Mouse (Mus musculus) embryonic facial prominence, embryonic 10.5 days (tissue): Measurements from ENCODE around the gene Tm6sf1. TPM values are rescaled to one million over a fixed set of nuclear protein-coding genes. Genes with fewer than 3 reads are reported as not detected.

Experiments
- DNase-seq: peaks from one replicate; pipeline ENCODE4 v3.0.0-alpha.2; 2017; ENCODE audit warnings: low spot score
- H3K27ac ChIP-seq: fragments of 300-500 bp; sonication (generic); replicated peaks from 2 replicates; pipeline ENCODE4 v1.5.1; 2016; ENCODE audit warnings: mild to moderate bottlenecking
- H3K27me3 ChIP-seq: fragments of 300-500 bp; sonication (generic); replicated peaks from 2 replicates; pipeline ENCODE4 v1.6.1; 2016; ENCODE audit warnings: low read depth, mild to moderate bottlenecking; ENCODE audit not compliant: poor library complexity, severe bottlenecking
- H3K36me3 ChIP-seq: fragments of 300-500 bp; sonication (generic); replicated peaks from 2 replicates; pipeline ENCODE4 v1.6.1; 2016; ENCODE audit warnings: mild to moderate bottlenecking, moderate library complexity
- H3K4me1 ChIP-seq: fragments of 300-500 bp; sonication (generic); 2 replicates; pipeline ENCODE4 v1.6.1; 2016
- H3K4me3 ChIP-seq: fragments of 300-500 bp; sonication (generic); 2 replicates; pipeline ENCODE4 v1.5.1; 2016; ENCODE audit warnings: mild to moderate bottlenecking, moderate library complexity
- H3K9me3 ChIP-seq: fragments of 300-500 bp; sonication (generic); 2 replicates; pipeline ENCODE4 v1.6.1; 2016; ENCODE audit warnings: mild to moderate bottlenecking
- WGBS: fragments of 180-500 bp; shearing (Covaris S2); methylation state at CpG from one replicate; pipeline ENCODE4 v1.1.7; 2016; 5-methylcytosine and 5-hydroxymethylcytosine counted together
- polyA plus RNA-seq: library from polyadenylated mRNA; unstranded; fragments of >200 nt; fragmentation: Nextera tagmentation; extraction: Ambion mirVana; gene quantifications from 2 replicates; pipeline ENCODE4 v1.2.1, GENCODE M21; 2016

Tm6sf1 gene
- polyA plus RNA-seq, 1 experiment from 2014 or later: 10.7 TPM

DNA sequence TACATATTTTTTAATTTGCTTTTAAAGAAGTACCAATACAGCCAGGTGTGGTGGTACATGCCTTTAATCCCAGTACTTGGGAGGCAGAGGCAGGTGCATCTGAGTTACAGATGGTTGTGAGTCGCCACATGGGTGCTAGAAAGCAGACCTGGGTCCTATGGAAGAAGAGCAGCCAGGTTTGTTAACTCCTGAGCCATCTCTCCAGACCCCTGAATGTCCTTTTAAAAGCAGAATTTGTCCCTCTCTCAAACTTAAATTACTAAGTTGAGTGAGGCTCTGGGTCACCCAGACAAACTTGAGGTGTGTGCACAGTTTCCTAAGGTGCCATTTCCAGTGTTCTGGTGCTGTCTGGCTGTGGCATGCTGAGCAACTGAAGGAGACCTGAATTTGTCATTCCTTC is 3.1 kb upstream of the Tm6sf1 start, which contains the start of gene Gm10160:
Gene Gm10160 (minus strand): TSS at position 101 of the 400 bp plus-strand sequence.
- H3K36me3 ChIP-seq: no peaks in the 10 kb centered on the region
- H3K4me1 ChIP-seq: peaks cover 29% of the 10 kb centered on the region
- no peak within 1 kb of the TSS for H3K27ac ChIP-seq
- H3K9me3 ChIP-seq: no peaks in the 10 kb centered on the region
- DNase-seq: no peak
- WGBS: 75% methylated on average over 1 of the region's 1 CpGs
- H3K4me3 ChIP-seq: no peak within 1 kb of the TSS
- peaks cover 49% of the 10 kb centered on the region for H3K27me3 ChIP-seq

DNA sequence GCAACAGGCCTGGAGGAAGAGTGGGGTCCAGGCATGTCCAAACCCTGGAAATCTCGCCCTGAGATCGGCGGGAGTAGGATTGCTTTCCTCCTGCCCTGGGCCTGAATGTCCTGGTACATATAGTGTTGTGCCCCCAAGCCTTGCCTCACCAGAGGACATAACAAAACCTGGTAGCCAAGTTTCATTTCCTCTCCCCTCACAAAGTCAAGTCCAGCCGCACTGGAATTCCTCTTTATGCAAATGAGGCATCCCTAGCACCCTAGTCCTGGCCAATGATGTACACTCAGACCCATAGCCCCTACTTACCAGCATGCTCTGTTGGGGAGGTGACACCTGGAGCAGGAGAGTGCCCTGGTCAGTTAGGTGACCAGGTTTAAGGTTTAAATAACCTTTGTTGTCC is 2.6 kb upstream of the Tm6sf1 start:
- no peak overlapping the region for H3K4me3 ChIP-seq
- peaks cover 29% of the 10 kb centered on the region for H3K4me1 ChIP-seq
- H3K27me3 ChIP-seq: peaks cover 54% of the 10 kb centered on the region
- no peaks in the 10 kb centered on the region for H3K36me3 ChIP-seq
- no peak for DNase-seq
- H3K9me3 ChIP-seq: no peaks in the 10 kb centered on the region
- H3K27ac ChIP-seq: no peak overlapping the region
- WGBS: 70% methylated on average over 4 of the region's 4 CpGs

DNA sequence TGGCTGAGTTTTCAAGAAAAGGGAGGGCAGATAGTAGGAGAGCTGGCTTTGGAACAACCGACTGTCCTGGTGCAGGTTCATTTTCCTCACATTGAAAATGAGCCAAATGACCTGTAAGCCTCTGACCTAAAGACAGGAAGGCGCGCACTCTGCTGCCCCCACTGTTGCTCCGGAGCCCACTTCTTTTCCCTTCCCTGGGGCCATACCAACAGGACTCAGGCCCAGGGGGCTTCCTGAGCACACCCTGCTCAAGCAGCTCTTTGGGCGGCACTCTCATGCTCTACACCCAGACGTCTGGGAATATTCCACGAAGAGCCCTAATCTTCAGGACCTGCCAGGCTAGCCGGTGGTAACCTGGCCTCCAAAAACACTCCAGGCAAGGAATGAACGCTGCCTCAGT is 565 bp upstream of the Tm6sf1 start:
- H3K27ac ChIP-seq: 0 out of 2 replicates have a peak overlapping the region, but pooled peaks have one; percentile 80
- peaks cover 70% of the 10 kb centered on the region for H3K27me3 ChIP-seq
- H3K36me3 ChIP-seq: no peaks in the 10 kb centered on the region
- peak overlapping the region; percentile 80 for H3K4me3 ChIP-seq
- WGBS: 4% methylated on average over 9 of the region's 9 CpGs
- H3K9me3 ChIP-seq: no peaks in the 10 kb centered on the region
- peaks cover 41% of the 10 kb centered on the region for H3K4me1 ChIP-seq
- DNase-seq: no peak

DNA sequence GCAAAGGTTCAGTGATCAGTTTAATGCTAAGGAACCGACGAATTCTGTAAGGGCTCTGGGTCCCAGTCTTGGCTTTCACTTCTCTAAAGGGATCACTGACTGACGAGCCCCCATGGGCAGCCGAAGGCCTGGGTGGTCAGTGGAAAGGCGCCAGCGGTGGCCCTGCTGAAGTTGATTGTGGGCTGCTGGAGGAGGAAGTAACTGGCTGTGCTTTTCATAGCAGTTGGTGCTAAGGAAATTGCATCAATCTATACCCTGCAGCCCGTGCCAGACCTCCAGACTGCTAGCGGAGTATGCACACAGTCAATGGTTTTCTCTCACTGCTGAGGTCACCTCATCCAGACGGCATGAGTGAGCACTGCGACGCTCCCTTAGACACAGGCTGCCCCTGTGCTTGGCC is 1.3 kb downstream of the Tm6sf1 start:
- Histone ChIP-seq H3K4me3 (peak overlapping the region; percentile 80), H3K27ac (no peak overlapping the region), H3K36me3 (no peaks in the 10 kb centered on the region), H3K4me1 (peaks cover 43% of the 10 kb centered on the region), H3K9me3 (no peaks in the 10 kb centered on the region), H3K27me3 (peaks cover 70% of the 10 kb centered on the region)
- no peak for DNase-seq
- WGBS: 52% methylated on average over 11 of the region's 11 CpGs

DNA sequence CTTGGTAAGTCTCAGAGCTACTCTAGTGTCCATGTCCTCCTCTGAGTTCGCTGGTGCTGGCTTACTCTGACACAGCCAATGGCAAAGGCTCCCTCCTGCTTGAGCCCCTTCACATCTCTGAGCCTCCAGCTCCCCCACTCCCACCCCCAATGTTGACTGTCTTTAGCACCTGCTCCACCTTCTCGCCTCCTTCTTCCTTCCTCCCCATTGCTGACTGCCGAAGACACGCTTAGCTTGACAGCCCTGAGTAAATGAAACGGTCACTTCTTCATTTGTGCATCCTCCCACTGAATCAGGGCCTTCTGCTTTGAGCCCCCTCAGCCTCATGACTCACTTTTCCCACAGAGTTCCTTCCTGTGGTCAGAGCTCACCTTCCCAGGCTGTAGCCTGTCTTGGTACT is 2.2 kb downstream of the Tm6sf1 start:
- H3K4me1 ChIP-seq: peaks cover 43% of the 10 kb centered on the region
- H3K36me3 ChIP-seq: no peaks in the 10 kb centered on the region
- WGBS: 81% methylated on average over 5 of the region's 5 CpGs
- H3K27ac ChIP-seq: no peak overlapping the region
- peaks cover 67% of the 10 kb centered on the region for H3K27me3 ChIP-seq
- DNase-seq: no peak
- H3K4me3 ChIP-seq: no peak overlapping the region
- no peaks in the 10 kb centered on the region for H3K9me3 ChIP-seq

DNA sequence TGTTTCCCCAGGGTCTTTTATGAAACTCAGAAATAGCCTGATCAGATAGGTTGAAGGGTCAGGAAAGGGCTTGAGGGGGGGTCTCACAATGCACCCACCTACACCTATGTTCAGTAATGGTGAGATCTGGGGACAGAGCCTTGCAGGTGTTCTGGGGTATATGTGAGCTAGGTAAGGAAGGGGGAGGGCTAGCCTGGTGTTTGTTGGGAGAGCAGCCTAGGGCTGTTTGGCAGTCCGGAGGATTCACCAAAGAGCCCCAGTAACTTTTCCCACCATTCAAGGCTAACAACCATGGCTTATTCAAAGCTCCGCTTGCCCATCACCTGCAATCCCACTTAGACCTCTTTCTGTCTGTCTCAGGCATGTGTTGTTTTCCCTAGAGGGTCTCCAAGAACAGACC is 2.7 kb downstream of the Tm6sf1 start:
- 73% methylated on average over 2 of the region's 2 CpGs for WGBS
- no peak for DNase-seq
- Histone ChIP-seq H3K9me3 (no peaks in the 10 kb centered on the region), H3K27me3 (peaks cover 63% of the 10 kb centered on the region), H3K27ac (no peak overlapping the region), H3K36me3 (no peaks in the 10 kb centered on the region; the same call in 1 of the 2 replicates), H3K4me1 (peaks cover 43% of the 10 kb centered on the region), H3K4me3 (no peak overlapping the region)

DNA sequence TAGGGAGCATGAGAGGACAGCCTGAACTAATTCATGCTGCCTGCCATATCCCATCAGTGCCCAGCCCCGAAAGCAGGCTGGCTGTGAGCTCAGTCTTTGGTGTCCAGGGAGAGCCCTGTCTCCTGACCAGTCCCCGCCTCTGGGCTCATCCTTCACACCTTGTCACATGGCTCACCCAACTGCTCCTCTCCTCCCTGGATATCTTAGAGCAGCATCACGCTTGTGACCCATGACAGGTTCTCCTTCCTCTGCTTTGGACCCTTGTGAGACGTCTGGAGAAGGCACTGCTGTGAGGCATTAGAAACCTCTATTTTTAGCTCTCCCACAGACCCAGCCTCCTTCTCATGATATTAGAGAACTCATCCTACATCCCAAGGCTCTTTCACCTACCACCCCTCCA is 3.1 kb downstream of the Tm6sf1 start:
- no peak for DNase-seq
- H3K27me3 ChIP-seq: peaks cover 58% of the 10 kb centered on the region
- H3K4me3 ChIP-seq: no peak overlapping the region
- peaks cover 43% of the 10 kb centered on the region for H3K4me1 ChIP-seq
- no peaks in the 10 kb centered on the region; the same call in 1 of the 2 replicates for H3K36me3 ChIP-seq
- H3K27ac ChIP-seq: no peak overlapping the region
- no peaks in the 10 kb centered on the region for H3K9me3 ChIP-seq
- 80% methylated on average over 4 of the region's 4 CpGs for WGBS

DNA sequence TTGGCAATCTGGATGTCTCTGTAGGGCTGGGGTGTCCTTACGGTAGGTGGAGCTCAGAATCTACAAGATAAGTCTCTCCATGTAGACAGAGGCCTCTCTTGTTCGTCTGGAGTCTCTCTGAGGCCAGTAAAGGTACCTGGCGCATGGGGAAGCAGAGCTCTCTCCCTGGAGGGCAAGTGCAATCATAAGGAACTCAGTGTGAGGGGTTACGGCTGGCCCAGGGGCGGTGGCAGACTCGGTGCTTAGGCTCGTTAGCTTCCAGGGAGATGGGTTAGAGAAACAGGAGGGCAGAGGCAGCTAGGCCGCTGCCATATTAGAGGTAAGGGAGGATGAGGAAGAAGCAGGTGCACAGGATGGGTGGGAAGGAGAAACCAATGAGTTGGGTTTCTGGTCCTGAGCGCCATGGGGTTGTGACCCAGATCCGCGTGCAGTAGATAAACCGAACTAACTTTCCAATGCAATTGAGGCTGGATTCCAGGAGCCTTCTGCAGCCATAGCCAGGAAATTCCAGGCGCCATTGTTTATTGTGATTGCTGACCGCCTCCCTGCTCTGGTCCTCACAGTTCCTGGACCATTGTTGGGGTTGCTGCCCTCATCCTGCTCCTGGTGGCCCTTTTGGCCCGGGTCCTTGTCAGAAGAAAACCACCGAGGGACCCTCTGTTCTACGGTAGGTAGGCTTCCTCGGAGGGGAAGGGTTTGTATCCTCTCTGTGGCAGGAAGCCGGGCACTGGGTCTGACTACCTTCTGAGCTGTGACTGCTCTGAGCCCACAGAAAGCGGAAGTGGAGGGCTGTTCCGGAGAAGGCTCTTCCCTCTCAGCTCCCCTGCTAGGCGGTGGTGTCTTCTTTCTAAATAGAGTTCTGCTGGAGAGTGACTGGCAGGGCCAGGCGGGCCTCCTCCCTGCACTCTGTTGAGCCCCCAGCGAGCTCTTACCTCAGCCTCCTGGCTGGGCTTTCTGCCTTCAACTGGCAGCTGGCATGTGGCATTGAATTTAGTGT is 4.1 kb downstream of the Tm6sf1 start:
- WGBS: 70% methylated on average over 24 of the region's 24 CpGs
- peaks cover 46% of the 10 kb centered on the region for H3K4me1 ChIP-seq
- no peaks in the 10 kb centered on the region for H3K9me3 ChIP-seq
- peak overlapping the region; percentile 57; the same call in 1 of the 2 replicates for H3K27ac ChIP-seq
- H3K4me3 ChIP-seq: no peak overlapping the region
- H3K36me3 ChIP-seq: no peaks in the 10 kb centered on the region; the same call in 1 of the 2 replicates
- DNase-seq: peak; percentile 15
- H3K27me3 ChIP-seq: peaks cover 49% of the 10 kb centered on the region

DNA sequence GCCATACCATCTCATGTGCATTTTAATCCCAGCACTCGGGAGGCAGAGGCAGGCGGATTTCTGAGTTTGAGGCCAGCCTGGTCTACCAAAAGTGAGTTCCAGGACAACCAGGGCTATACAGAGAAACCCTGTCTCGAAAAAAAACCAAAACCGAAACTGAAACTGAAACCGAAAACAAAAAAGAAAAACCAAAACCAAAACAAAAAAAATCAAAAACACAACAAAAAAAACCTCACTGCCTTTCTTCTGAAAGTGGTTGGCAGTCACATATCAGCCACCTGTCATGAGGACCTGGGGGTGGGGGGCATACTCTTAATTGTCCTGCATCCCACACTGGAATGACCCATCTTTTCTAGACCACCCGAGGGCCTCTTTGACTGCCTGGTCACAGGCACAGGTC is 5.8 kb downstream of the Tm6sf1 start:
- Histone ChIP-seq H3K4me1 (peaks cover 35% of the 10 kb centered on the region), H3K36me3 (no peaks in the 10 kb centered on the region; the same call in 1 of the 2 replicates), H3K4me3 (no peak overlapping the region), H3K27ac (no peak overlapping the region), H3K9me3 (no peaks in the 10 kb centered on the region), H3K27me3 (peaks cover 32% of the 10 kb centered on the region)
- 89% methylated on average over 6 of the region's 6 CpGs for WGBS
- no peak for DNase-seq

DNA sequence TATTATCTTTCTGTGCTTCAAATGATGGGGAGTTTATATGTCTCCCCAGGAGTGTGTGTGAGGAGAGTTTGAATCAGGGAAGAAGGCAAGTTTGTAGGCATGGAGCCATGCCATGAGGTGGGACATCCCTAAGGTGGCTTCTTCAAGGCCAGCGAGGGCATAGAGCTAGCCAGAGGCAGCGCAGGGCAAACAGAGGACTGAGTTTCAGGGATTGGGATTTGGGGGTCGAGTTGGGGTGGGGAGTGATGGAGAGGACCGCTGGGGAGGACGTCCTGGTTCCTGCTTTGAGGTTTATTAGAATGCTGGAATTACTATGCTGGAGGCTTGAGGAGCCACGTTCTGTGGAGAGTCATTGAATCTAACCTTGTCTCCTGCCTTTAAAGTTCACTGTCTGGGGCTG is 7.1 kb downstream of the Tm6sf1 start:
- WGBS: 87% methylated on average over 6 of the region's 6 CpGs
- Histone ChIP-seq H3K4me1 (peaks cover 31% of the 10 kb centered on the region), H3K27ac (no peak overlapping the region), H3K36me3 (no peaks in the 10 kb centered on the region; the same call in 1 of the 2 replicates), H3K27me3 (peaks cover 18% of the 10 kb centered on the region), H3K4me3 (no peak overlapping the region), H3K9me3 (no peaks in the 10 kb centered on the region)
- DNase-seq: no peak

DNA sequence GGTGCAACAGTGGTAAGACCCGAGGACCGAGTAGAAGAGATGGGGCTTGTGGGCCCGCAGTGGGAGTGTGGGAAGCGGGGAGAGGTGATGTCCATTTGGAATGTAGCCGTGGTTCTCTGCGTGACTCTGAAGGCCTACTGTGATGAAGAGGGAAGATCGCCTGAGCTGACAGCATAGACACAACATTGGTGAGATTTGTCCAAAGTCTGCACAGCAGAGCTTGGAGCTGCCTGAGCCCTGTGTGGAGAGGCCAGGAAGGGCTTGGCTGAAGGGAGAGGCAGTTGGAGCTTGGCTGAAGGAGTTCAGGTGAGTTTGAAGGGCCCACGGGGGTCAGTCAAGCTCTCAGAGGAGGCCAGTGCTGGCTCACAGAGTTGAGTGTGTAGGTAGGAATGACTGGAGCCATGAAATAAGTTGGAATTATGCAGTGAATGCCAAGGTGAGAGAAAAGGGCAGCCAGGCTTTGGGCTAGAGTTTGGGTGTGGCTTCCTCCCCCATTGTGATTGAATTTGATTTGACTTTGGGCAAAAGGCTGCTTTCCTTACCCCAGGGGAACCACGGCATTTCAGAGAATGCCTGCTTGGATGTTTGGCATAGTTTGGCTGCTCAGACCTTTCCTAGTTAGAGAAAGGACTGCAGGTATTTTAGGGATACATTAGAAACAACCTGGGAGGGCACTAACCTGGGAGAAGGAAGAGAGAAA is 8.6 kb downstream of the Tm6sf1 start:
- H3K36me3 ChIP-seq: no peaks in the 10 kb centered on the region; the same call in 1 of the 2 replicates
- H3K27ac ChIP-seq: no peak overlapping the region
- DNase-seq: peak; percentile 6
- WGBS: 87% methylated on average over 9 of the region's 9 CpGs
- H3K4me3 ChIP-seq: no peak overlapping the region
- 0 out of 2 replicates have a peak, but pooled peaks cover 5% of the 10 kb centered on the region for H3K27me3 ChIP-seq
- peaks cover 25% of the 10 kb centered on the region for H3K4me1 ChIP-seq
- no peaks in the 10 kb centered on the region for H3K9me3 ChIP-seq

DNA sequence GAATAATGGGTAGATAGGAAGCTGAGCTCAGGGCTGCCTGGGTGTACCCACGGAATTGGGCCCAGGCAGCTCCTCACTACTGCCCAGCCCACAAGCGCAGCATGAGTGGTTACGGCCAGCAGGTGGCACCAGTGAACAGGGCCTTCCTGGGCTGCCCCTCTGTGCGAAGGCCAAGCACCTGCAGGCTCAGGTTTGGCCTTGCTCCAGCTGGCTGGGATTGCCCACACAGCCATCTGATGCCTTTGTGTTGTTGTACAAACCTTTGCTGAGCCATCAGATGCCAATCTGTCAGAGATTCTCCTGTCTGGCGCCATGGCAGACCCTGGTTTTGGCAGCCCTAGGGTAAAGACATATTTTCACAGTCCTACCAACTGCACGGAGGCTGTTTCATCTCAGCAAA is 9.4 kb downstream of the Tm6sf1 start:
- WGBS: 31% methylated on average over 6 of the region's 6 CpGs
- peaks cover 17% of the 10 kb centered on the region for H3K4me1 ChIP-seq
- no peaks in the 10 kb centered on the region for H3K9me3 ChIP-seq
- H3K27ac ChIP-seq: no peak overlapping the region
- no peaks in the 10 kb centered on the region for H3K27me3 ChIP-seq
- DNase-seq: peak; percentile 83
- H3K4me3 ChIP-seq: no peak overlapping the region
- H3K36me3 ChIP-seq: no peaks in the 10 kb centered on the region; the same call in 1 of the 2 replicates
